Mouse (Mus musculus): ENCODE results near the gene Olfr1331.
"Not testable (repeated sequence)": the region's sequence is repeated elsewhere in the genome, so short reads cannot be mapped to it uniquely, and the experiment has no call there.

The Olfr1331 gene

GRCm38 (mm10) chr4:118864349-118864748, at the start of gene Olfr1331:
Olfr1331 (plus strand) TSS chr4:118864649.
- DNase-seq: no peak

- DNase-seq: no peak
Measured at GRCm38 (mm10) chr4:118818921-118819320, 45.5 kb upstream of the Olfr1331 start.

GRCm38 (mm10) chr4:118836179-118836578, 28.3 kb upstream of the Olfr1331 start, which contains the start of gene Olfr1333:
Olfr1333 (minus strand) TSS chr4:118836279.
- DNase-seq: no peak

GRCm38 (mm10) chr4:118861791-118862190, 2.7 kb upstream of the Olfr1331 start:
- no peak for DNase-seq

GRCm38 (mm10) chr4:118862704-118863103, 1.7 kb upstream of the Olfr1331 start:
- DNase-seq: no peak

GRCm38 (mm10) chr4:118867566-118867965, 3.1 kb downstream of the Olfr1331 start:
- no peak for DNase-seq

- DNase-seq: no peak
Measured at GRCm38 (mm10) chr4:118888297-118888696, 23.8 kb downstream of the Olfr1331 start, which contains the start of gene Olfr1330. Olfr1330 (plus strand) TSS chr4:118888597.

GRCm38 (mm10) chr4:118901981-118902380, 37.5 kb downstream of the Olfr1331 start:
- DNase-seq: no peak

GRCm38 (mm10) chr4:118917365-118917764, 52.9 kb downstream of the Olfr1331 start, which contains the start of gene Olfr1329:
Olfr1329 (minus strand) TSS chr4:118917465.
- DNase-seq: not testable (repeated sequence)
